Mouse (Mus musculus) kidney, postnatal 14 days (tissue): ENCODE data around the gene Afm.

Source experiments
- DNase-seq: peaks from one replicate; pipeline ENCODE4 v3.0.0; 2022; ENCODE audit warnings: mixed read lengths

The Afm gene

GRCm38 (mm10) chr5:90556052-90556451 lies 37.3 kb downstream of the Afm start:
- DNase-seq, result no peak

- no peak for DNase-seq
Observed at GRCm38 (mm10) chr5:90560743-90561142, 42.0 kb downstream of the Afm start, which contains the start of gene 5830473C10Rik. Gene 5830473C10Rik, plus strand, starts transcription at chr5:90561107.

GRCm38 (mm10) chr5:90561721-90562275 lies 43.1 kb downstream of the Afm start:
- DNase-seq, result no peak

GRCm38 (mm10) chr5:90562880-90563279 lies 44.1 kb downstream of the Afm start:
- no peak for DNase-seq

- no peak for DNase-seq
Observed at GRCm38 (mm10) chr5:90564161-90564560, 45.4 kb downstream of the Afm start.

GRCm38 (mm10) chr5:90565205-90565604 lies 46.5 kb downstream of the Afm start:
- no peak for DNase-seq

GRCm38 (mm10) chr5:90567788-90568187 lies 49.1 kb downstream of the Afm start:
- DNase-seq, result peak; percentile 28

- peak; percentile 67 for DNase-seq
Observed at GRCm38 (mm10) chr5:90568338-90568737, 49.6 kb downstream of the Afm start.

GRCm38 (mm10) chr5:90571216-90571615 lies 52.5 kb downstream of the Afm start:
- no peak for DNase-seq

- DNase-seq, result no peak
Observed at GRCm38 (mm10) chr5:90577751-90578150, 59.0 kb downstream of the Afm start.

GRCm38 (mm10) chr5:90579556-90579955 lies 60.8 kb downstream of the Afm start:
- DNase-seq, result no peak

- DNase-seq, result no peak
Observed at GRCm38 (mm10) chr5:90582179-90582578, 63.4 kb downstream of the Afm start.

- DNase-seq, result no peak
Observed at GRCm38 (mm10) chr5:90584799-90585198, 66.1 kb downstream of the Afm start.

- no peak for DNase-seq
Observed at GRCm38 (mm10) chr5:90586511-90586910, 67.8 kb downstream of the Afm start.

- DNase-seq, result no peak
Observed at GRCm38 (mm10) chr5:90588104-90588503, 69.4 kb downstream of the Afm start.

GRCm38 (mm10) chr5:90588708-90589595 lies 70.2 kb downstream of the Afm start:
- peak; percentile 81 for DNase-seq

- DNase-seq, result peak; percentile 26
Observed at GRCm38 (mm10) chr5:90590676-90591075, 71.9 kb downstream of the Afm start.

GRCm38 (mm10) chr5:90591936-90592335 lies 73.2 kb downstream of the Afm start:
- DNase-seq, result no peak

- DNase-seq, result no peak
Observed at GRCm38 (mm10) chr5:90594945-90595344, 76.2 kb downstream of the Afm start.

- no peak for DNase-seq
Observed at GRCm38 (mm10) chr5:90596155-90596554, 77.4 kb downstream of the Afm start.

GRCm38 (mm10) chr5:90601469-90601868 lies 82.7 kb downstream of the Afm start:
- peak; percentile 62 for DNase-seq
